Mouse (Mus musculus) c-Kit-positive CD71-positive TER-119-positive erythroid progenitor cells, embryonic 14.5 days (primary cell): ENCODE results near the gene Narfl.
"Not testable (repeated sequence)": the region's sequence is repeated elsewhere in the genome, so short reads cannot be mapped to it uniquely, and the experiment has no call there.

ENCODE experiments used
- DNase-seq: peaks from one replicate; pipeline ENCODE4 v3.0.0-alpha.2; 2013; ENCODE audit warnings: low spot score

Gene Narfl

GRCm38 (mm10) chr17:25773549-25774120, at the start of gene Narfl:
Narfl (plus strand) TSS chr17:25773776.
- DNase-seq: peak; percentile 98

- DNase-seq: no peak
Observed at GRCm38 (mm10) chr17:25723919-25724318, 49.7 kb upstream of the Narfl start.

- DNase-seq: no peak
Observed at GRCm38 (mm10) chr17:25725264-25725663, 48.3 kb upstream of the Narfl start.

- peak; percentile 100 for DNase-seq
Observed at GRCm38 (mm10) chr17:25727265-25728008, 46.1 kb upstream of the Narfl start, which contains the start of the genes Chtf18 and Rpusd1. Chtf18 (minus strand) TSS chr17:25727419. Rpusd1 (plus strand) TSS chr17:25727670.

GRCm38 (mm10) chr17:25728009-25728270, 45.6 kb upstream of the Narfl start:
- DNase-seq: no peak

GRCm38 (mm10) chr17:25732082-25732481, 41.5 kb upstream of the Narfl start:
- DNase-seq: peak; percentile 82

GRCm38 (mm10) chr17:25735246-25735645, 38.3 kb upstream of the Narfl start:
- no peak for DNase-seq

- DNase-seq: no peak
Observed at GRCm38 (mm10) chr17:25735745-25736144, 37.8 kb upstream of the Narfl start, which contains the start of gene Mslnl. Mslnl (plus strand) TSS chr17:25736042.

- no peak for DNase-seq
Observed at GRCm38 (mm10) chr17:25738861-25739260, 34.7 kb upstream of the Narfl start.

- DNase-seq: not testable (repeated sequence)
Observed at GRCm38 (mm10) chr17:25741471-25741870, 32.1 kb upstream of the Narfl start.

GRCm38 (mm10) chr17:25743831-25744230, 29.7 kb upstream of the Narfl start:
- DNase-seq: no peak

- DNase-seq: no peak
Observed at GRCm38 (mm10) chr17:25744311-25744710, 29.3 kb upstream of the Narfl start.

- no peak for DNase-seq
Observed at GRCm38 (mm10) chr17:25748238-25748637, 25.3 kb upstream of the Narfl start.

- no peak for DNase-seq
Observed at GRCm38 (mm10) chr17:25749314-25749713, 24.3 kb upstream of the Narfl start.

GRCm38 (mm10) chr17:25751446-25751845, 22.1 kb upstream of the Narfl start:
- no peak for DNase-seq

- DNase-seq: no peak
Observed at GRCm38 (mm10) chr17:25754241-25754640, 19.3 kb upstream of the Narfl start, which contains the start of gene Msln. Msln (minus strand) TSS chr17:25754378.

- DNase-seq: no peak
Observed at GRCm38 (mm10) chr17:25755086-25755485, 18.5 kb upstream of the Narfl start.

GRCm38 (mm10) chr17:25755627-25756377, 17.8 kb upstream of the Narfl start:
- DNase-seq: no peak

- no peak for DNase-seq
Observed at GRCm38 (mm10) chr17:25756378-25757242, 17.0 kb upstream of the Narfl start.

- no peak for DNase-seq
Observed at GRCm38 (mm10) chr17:25757691-25758090, 15.9 kb upstream of the Narfl start.

GRCm38 (mm10) chr17:25760148-25760547, 13.4 kb upstream of the Narfl start:
- DNase-seq: no peak

- no peak for DNase-seq
Observed at GRCm38 (mm10) chr17:25761561-25761970, 12.0 kb upstream of the Narfl start.
